Mouse (Mus musculus) CH12.LX (cell line): ENCODE data around the gene Ift46.

ENCODE experiments used
- BHLHE40 ChIP-seq: IDR thresholded peaks from 2 replicates; pipeline ENCODE4 v1.6.1; 2011; ENCODE audit warnings: mild to moderate bottlenecking, low read depth, low read length, improper control_type of control experiment
- CHD1 ChIP-seq: IDR thresholded peaks from 2 replicates; pipeline ENCODE4 v1.6.1; 2012; ENCODE audit warnings: low read depth, low read length, improper control_type of control experiment, inconsistent platforms
- CTCF ChIP-seq, 2 experiments: IDR thresholded peaks in 1 of 2; conservative IDR thresholded peaks in 1 of 2; 2 replicates each; pipeline ENCODE4 v1.5.1; 2011 to 2012; ENCODE audit warnings: low read depth in 2 of 2, low read length in 2 of 2, improper control_type of control experiment in 1 of 2, inconsistent platforms in 1 of 2, mild to moderate bottlenecking in 1 of 2, moderate library complexity in 1 of 2
- ELF1 ChIP-seq: IDR thresholded peaks from 2 replicates; pipeline ENCODE4 v1.6.1; 2014; ENCODE audit warnings: low read depth, mild to moderate bottlenecking, inconsistent platforms, low read length, improper control_type of control experiment
- GABPA ChIP-seq: IDR thresholded peaks from 2 replicates; pipeline ENCODE4 v1.6.1; 2012; ENCODE audit warnings: low read depth, low read length, improper control_type of control experiment, inconsistent platforms; ENCODE audit not compliant: insufficient replicate concordance
- HCFC1 ChIP-seq: IDR thresholded peaks from 2 replicates; pipeline ENCODE4 v1.6.1; 2012; ENCODE audit warnings: low read depth, mild to moderate bottlenecking, inconsistent platforms, low read length, improper control_type of control experiment
- MEF2A ChIP-seq: IDR thresholded peaks from 2 replicates; pipeline ENCODE4 v1.6.1; 2014; ENCODE audit warnings: low read depth, mild to moderate bottlenecking, inconsistent platforms, low read length, improper control_type of control experiment, borderline replicate concordance
- MXI1 ChIP-seq: IDR thresholded peaks from 2 replicates; pipeline ENCODE4 v1.6.1; 2011; ENCODE audit warnings: mild to moderate bottlenecking, low read depth, low read length, improper control_type of control experiment
- MYC ChIP-seq: IDR thresholded peaks from 2 replicates; pipeline ENCODE4 v1.6.1; 2011; ENCODE audit warnings: low read depth, mild to moderate bottlenecking, improper control_type of control experiment, low read length
- PAX5 ChIP-seq: IDR thresholded peaks from 2 replicates; pipeline ENCODE4 v1.6.1; 2012; ENCODE audit warnings: low read length, inconsistent platforms, mixed read lengths
- POLR2A ChIP-seq: IDR thresholded peaks from 2 replicates; pipeline ENCODE4 v1.6.1; 2011; ENCODE audit warnings: low read depth, mild to moderate bottlenecking, improper control_type of control experiment, low read length
- TCF12 ChIP-seq: IDR thresholded peaks from 2 replicates; pipeline ENCODE4 v1.6.1; 2014; ENCODE audit warnings: low read depth, mild to moderate bottlenecking, inconsistent platforms, low read length, improper control_type of control experiment

DNA sequence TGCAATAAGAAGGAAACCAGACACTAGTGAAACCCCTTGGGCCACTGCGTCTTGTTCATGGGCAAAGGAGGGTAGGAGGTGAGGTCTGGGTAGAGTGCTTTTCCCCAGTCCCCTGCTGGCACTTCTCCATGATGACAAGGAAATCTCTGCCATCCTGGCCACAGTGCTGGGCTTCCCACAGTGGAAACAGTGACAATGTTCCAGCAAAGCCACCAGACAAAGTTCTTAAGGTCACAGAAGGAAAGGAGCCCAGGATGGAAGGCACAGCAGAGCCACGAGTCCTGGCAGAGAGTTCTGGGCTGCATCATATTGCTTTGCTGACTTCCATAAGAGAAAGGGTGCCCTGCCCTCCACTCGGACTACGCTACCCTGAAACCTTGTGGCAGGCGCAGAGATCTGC is 37.8 kb downstream of the Ift46 start:
- no peak for TF ChIP-seq MEF2A
- no peak for TF ChIP-seq GABPA
- no peak for TF ChIP-seq HCFC1
- no peak for TF ChIP-seq PAX5
- no peak for TF ChIP-seq BHLHE40
- no peak for TF ChIP-seq CTCF (conservative IDR thresholded peaks at IDR 0.05 in 1 of 2, IDR thresholded peaks at IDR 0.05 in 1 of 2; ENCODE audit: low read depth in 2 of 2, low read length in 2 of 2)
- TF ChIP-seq ELF1, result no peak
- no peak for TF ChIP-seq POLR2A
- no peak for TF ChIP-seq MYC
- no peak for TF ChIP-seq CHD1
- TF ChIP-seq MXI1, result no peak
- no peak for TF ChIP-seq TCF12
